Mouse (Mus musculus) mouse trophoblast stem cell (cell line): ENCODE measurements around the gene Tut7.
"Not testable (repeated sequence)": the region's sequence is repeated elsewhere in the genome, so short reads cannot be mapped to it uniquely, and the experiment has no call there.

Source experiments
- in situ Hi-C, 2 experiments: fragments of 300-500 bp; cut with MseI, MboI; formaldehyde crosslinking; loops; 2 replicates in 1 of 2; 3 replicates in 1 of 2; pipeline ENCODE4 v1.15.1; 2025

Gene Tut7

GRCm38 (mm10) chr13:59834786-59835452, 12.0 kb upstream of the Tut7 start:
- in situ Hi-C loops = no loop called here

DNA sequence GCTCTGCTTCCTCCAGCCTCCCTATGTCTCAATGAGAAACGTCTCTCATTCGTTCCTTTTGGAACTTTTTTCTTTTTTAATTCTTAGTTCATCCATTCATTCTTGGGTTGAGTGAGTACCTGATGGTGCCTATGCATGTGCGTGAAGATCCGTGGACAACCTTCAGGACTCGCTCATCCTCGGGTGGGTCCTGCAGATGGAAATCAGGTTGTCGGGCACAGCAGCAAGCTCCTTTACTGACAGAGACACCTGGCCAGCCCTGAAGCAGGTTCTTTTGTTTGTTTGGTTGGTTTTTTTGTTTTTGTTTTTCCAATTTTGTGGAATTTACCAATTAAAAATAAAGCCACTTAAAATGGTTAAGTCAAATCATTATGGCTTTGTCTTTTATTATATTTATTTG, 9.9 kb upstream of the Tut7 start:
- in situ Hi-C loops = no loop called here

GRCm38 (mm10) chr13:59832454-59832853, 9.5 kb upstream of the Tut7 start:
- in situ Hi-C loops = no loop called here

GRCm38 (mm10) chr13:59825966-59826365, 3.0 kb upstream of the Tut7 start:
- in situ Hi-C loops = no loop called here

GRCm38 (mm10) chr13:59820836-59821235, 2.1 kb downstream of the Tut7 start:
- in situ Hi-C loops = no loop called here

GRCm38 (mm10) chr13:59820114-59820513, 2.8 kb downstream of the Tut7 start:
- in situ Hi-C loops = no loop called here

DNA sequence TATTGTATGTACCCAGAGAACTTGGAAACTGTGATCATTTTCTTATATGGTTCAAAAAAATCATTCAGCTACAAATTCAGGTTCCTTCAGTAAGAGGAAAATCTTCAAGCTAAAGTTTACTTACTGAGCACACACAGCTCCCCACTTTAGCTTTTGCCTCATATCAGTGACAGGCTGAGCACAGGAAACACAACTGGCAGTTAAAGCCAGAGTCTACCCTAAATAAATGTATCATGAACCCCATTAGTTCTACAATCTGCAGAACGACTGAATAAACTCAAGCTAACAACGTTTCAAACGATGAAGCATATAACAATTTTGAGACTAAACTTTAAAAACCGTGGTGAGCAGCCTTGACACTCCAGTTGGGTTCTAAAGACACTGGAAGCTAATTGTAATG, 5.6 kb downstream of the Tut7 start:
- in situ Hi-C loops = no loop called here

DNA sequence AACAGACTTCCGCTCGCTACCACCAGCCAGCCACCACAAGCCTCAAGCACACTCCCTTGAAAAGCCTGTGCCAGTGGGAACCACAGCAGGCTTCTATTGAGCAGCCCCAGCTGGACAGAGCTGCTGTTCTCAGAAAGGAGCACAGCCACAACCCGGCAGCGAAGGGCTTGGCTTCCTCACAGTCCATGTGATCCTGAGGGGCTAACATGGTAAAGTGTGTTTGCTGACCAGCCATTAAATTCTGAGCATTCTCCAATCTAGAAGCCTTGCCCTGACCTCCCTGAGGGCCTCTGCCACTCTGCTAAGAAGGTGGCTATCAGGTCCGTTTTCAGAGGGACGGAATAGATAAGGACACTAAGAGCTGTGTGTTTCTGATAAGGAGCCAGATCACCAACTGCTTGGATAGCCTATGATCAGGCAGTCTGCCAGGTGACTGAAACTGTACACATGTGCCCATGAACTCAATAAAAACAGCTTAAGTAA, 8.8 kb downstream of the Tut7 start:
- in situ Hi-C loops = no loop called here

GRCm38 (mm10) chr13:59811581-59811980, 11.4 kb downstream of the Tut7 start:
- in situ Hi-C loops = no loop called here

- in situ Hi-C loops = no loop called here
These were observed 21.9 kb downstream of the Tut7 start for GRCm38 (mm10) chr13:59801000-59801399.

DNA sequence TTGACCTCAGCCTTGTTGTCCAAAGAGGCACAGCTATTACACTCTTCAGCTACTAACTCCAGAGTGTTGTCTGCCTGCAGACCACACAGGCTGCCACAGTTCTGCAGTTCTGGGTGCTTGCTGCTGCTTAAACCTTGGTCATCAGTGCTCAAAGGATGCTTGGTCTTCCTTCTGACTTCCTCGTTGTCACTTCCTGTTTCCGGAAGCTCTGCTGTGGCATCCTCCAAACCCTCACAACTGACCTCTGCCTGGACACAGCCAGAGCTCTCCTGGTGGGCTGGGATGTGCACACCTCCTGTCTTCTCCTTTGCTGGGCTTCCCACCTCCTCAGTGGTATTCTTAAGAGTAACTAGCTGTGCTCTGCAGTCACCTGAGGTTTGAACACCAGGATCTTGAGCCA, 22.9 kb downstream of the Tut7 start:
- in situ Hi-C loops = no loop called here

- in situ Hi-C loops = no loop called here
These were observed 24.6 kb downstream of the Tut7 start for GRCm38 (mm10) chr13:59798306-59798705.

- in situ Hi-C loops = no loop called here
These were observed 26.5 kb downstream of the Tut7 start for GRCm38 (mm10) chr13:59796466-59796848.

DNA sequence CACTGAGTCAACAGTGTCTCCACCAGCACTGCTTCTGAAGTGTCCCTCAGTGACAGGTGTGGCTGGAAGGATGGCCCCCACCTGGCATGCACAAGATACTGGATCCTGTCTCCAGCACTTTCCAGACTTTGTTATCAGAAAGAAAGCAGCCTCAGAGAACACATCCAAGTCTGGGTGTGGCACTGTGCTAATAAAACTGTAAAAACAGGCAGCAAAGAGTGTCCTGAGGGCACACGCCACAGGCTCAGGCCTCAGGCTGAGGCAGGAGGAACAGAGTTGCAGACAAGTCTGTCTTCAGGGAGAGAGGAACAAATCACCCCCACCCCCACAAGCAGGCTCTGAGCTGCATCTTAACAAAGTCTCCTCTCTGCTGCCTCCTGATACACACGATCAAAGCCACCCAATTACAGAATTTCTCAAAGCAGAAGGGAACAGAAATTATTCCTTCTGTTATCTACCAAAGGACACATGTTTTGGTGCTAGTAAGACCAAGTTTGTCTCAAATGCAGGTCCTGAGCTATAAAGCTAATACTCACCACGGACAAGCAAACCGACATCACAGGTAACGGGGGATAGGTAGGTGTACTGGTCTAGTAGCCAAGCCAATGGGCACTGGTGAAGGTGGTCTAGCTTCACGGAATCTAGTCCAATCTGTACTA, 27.0 kb downstream of the Tut7 start:
- in situ Hi-C loops = no loop called here

- in situ Hi-C loops = no loop called here
These were observed 28.2 kb downstream of the Tut7 start for GRCm38 (mm10) chr13:59794786-59795185.

- in situ Hi-C loops = no loop called here
These were observed 40.8 kb downstream of the Tut7 start, which contains the start of gene Gm49354 for GRCm38 (mm10) chr13:59782145-59782544. Gene Gm49354, minus strand, starts transcription at chr13:59782245.

DNA sequence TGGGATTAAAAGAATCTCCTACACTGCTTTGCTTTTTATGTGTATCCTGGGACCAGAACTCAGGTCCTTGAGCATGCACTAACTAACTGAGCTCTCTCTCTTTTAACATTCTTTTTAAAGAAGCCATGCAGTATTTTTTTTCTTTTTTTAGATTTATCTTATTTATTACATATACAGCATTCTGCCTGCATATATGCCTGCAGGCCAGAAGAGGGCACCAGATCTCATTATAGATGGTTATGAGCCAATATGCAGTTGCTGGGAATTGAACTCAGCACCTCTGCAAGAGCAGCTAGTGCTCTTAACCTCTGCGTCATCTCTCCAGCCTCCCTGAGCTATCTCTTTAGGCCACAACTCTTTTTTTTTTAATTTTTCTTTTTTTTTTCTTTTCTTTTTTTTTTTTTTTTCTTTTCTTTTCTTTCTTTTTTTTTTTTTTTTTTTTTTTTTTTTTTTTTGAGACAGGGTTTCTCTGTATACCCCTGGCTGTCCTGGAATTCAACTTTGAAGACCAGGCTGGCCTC, 43.1 kb downstream of the Tut7 start:
- in situ Hi-C loops = not testable (repeated sequence)

DNA sequence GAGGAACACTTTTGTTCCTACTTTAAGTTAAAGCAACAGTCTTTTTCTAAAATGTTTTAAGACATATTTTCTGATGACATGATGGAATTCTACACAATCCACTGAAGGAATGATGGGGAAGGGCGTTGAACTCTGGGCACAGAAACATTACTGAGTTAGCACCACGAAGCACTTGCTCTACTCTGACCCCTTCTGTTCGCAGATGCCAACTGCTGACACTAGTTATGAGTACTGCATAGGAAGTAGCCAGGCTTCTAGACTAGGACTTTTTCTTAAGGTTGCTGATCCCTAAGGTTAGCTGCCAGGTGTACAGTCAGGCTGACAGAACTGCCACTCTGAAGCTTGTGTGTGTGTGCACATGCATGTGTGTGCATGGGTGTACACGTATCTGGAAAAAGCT, 43.7 kb downstream of the Tut7 start:
- in situ Hi-C loops = no loop called here

- in situ Hi-C loops = no loop called here
These were observed 47.8 kb downstream of the Tut7 start for GRCm38 (mm10) chr13:59775168-59775567.

GRCm38 (mm10) chr13:59771257-59771656, 51.7 kb downstream of the Tut7 start:
- in situ Hi-C loops = no loop called here

GRCm38 (mm10) chr13:59770847-59771246, 52.1 kb downstream of the Tut7 start:
- in situ Hi-C loops = no loop called here

DNA sequence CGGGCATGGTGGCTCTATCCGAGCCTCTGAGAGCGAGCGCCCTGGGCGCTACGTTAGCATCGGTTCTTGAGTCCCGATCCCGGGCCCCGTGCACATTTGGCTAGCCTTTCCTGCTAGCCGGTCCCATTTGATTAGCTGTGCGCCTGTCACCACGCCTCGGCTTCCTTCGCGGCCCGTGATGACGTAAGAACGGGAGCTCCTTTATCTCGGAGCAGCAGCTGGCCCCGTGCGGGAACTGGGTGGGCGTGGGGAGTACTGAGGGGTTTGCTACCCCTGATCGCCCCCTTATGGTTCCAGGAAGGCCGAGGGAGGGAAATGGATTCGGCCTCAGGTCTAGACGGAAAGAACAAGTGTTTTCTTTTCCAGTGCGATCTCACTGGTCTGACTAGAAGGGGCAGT, 52.8 kb downstream of the Tut7 start:
- in situ Hi-C loops = no loop called here
